Mouse (Mus musculus) liver, postnatal 0 days (tissue): ENCODE measurements around the gene Gpx7. TPM values are rescaled to one million over a fixed set of nuclear protein-coding genes. Genes with fewer than 3 reads are reported as not detected.
"Not testable (repeated sequence)": the region's sequence is repeated elsewhere in the genome, so short reads cannot be mapped to it uniquely, and the experiment has no call there.

Experiments used
- ATAC-seq: fragments of 200-750 bp; cut with Nextera tagmentation; 2 replicates; pipeline ENCODE4 v1.8.0; 2017; ENCODE audit warnings: mild to moderate bottlenecking, moderate library complexity
- DNase-seq: peaks from one replicate; pipeline ENCODE4 v3.0.0-alpha.2; 2016
- H3K27ac ChIP-seq: fragments of 300-500 bp; sonication (generic); 2 replicates; pipeline ENCODE4 v1.5.1; 2014; ENCODE audit warnings: antibody characterized with exemption, moderate library complexity, mild to moderate bottlenecking, low read depth
- H3K27me3 ChIP-seq: fragments of 300-500 bp; sonication (generic); 2 replicates; pipeline ENCODE4 v1.6.1; 2014; ENCODE audit warnings: low read length, control low read depth, mixed read lengths; ENCODE audit not compliant: insufficient read depth
- H3K36me3 ChIP-seq: fragments of 300-500 bp; sonication (generic); replicated peaks from 2 replicates; pipeline ENCODE4 v1.6.1; 2014; ENCODE audit warnings: mild to moderate bottlenecking, control low read depth, low read length, moderate library complexity, mixed read lengths; ENCODE audit not compliant: insufficient read depth
- H3K4me1 ChIP-seq: fragments of 300-500 bp; sonication (generic); 2 replicates; pipeline ENCODE4 v1.6.1; 2014; ENCODE audit warnings: antibody characterized with exemption, mild to moderate bottlenecking, control low read depth; ENCODE audit not compliant: insufficient read depth
- H3K4me2 ChIP-seq: fragments of 300-500 bp; sonication (generic); 2 replicates; pipeline ENCODE4 v1.6.1; 2014; ENCODE audit warnings: low read depth, mild to moderate bottlenecking, low read length, moderate library complexity, mixed read lengths
- H3K4me3 ChIP-seq: fragments of 300-500 bp; sonication (generic); 2 replicates; pipeline ENCODE4 v1.5.1; 2014; ENCODE audit warnings: low read depth, low read length
- H3K9ac ChIP-seq: fragments of 300-500 bp; sonication (generic); replicated peaks from 2 replicates; pipeline ENCODE4 v1.6.1; 2014; ENCODE audit warnings: mild to moderate bottlenecking, moderate library complexity
- H3K9me3 ChIP-seq: fragments of 300-500 bp; sonication (generic); 2 replicates; pipeline ENCODE4 v1.6.1; 2016; ENCODE audit warnings: mild to moderate bottlenecking, control low read depth, low read length, mixed read lengths
- CTCF ChIP-seq: sonication (generic); IDR thresholded peaks from 2 replicates; pipeline ENCODE4 v1.5.1; 2016; ENCODE audit warnings: antibody characterized with exemption, low read depth
- EP300 ChIP-seq: IDR thresholded peaks from 2 replicates; pipeline ENCODE4 v1.6.1; 2016; ENCODE audit warnings: antibody characterized with exemption, low read depth, mild to moderate bottlenecking
- WGBS: fragments of 180-500 bp; shearing (Covaris S2); extraction: QIAGEN DNeasy Blood & Tissue Kit; methylation state at CpG from one replicate; pipeline ENCODE4 v1.1.7; 2014; ENCODE audit not compliant: insufficient replicate concordance; 5-methylcytosine and 5-hydroxymethylcytosine counted together
- polyA plus RNA-seq: library from polyadenylated mRNA; unstranded; fragments of >200 nt; fragmentation: Nextera tagmentation; extraction: Ambion mirVana; gene quantifications from 2 replicates; pipeline ENCODE4 v1.2.1, GENCODE M21; 2015

The Gpx7 gene
- polyA plus RNA-seq, 1 experiment from 2014 or later: 15.6 TPM

DNA sequence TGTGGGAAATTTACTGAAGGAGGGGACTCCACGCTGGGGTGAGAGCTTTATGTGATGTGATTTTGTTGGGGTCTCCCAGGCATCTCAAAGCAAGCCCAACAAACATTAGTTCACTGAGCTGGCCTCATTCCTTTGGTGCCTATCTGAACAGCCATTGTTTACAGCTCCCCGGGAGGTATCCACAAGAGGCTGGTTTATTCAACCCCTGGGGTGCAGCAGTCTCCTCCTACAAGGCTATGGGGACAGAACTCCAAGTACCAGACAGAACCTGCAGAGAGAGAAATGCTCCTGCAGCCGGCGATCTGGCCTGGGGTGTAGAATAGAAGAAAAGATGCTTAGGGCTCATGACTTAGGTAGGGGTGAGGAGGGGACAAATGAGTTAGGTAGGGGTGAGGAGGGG lies 48.3 kb downstream of the Gpx7 start:
- H3K9ac ChIP-seq: no peak overlapping the region
- no peak for DNase-seq
- no peak overlapping the region for H3K27ac ChIP-seq
- H3K36me3 ChIP-seq: no peaks in the 10 kb centered on the region
- H3K4me1 ChIP-seq: peaks cover 26% of the 10 kb centered on the region
- WGBS: 46% methylated on average over 4 of the region's 4 CpGs
- TF ChIP-seq EP300 (no peak), CTCF (no peak)
- no peak for ATAC-seq
- no peak overlapping the region for H3K4me3 ChIP-seq
- H3K9me3 ChIP-seq: no peaks in the 10 kb centered on the region
- no peaks in the 10 kb centered on the region for H3K27me3 ChIP-seq
- H3K4me2 ChIP-seq: no peak overlapping the region

DNA sequence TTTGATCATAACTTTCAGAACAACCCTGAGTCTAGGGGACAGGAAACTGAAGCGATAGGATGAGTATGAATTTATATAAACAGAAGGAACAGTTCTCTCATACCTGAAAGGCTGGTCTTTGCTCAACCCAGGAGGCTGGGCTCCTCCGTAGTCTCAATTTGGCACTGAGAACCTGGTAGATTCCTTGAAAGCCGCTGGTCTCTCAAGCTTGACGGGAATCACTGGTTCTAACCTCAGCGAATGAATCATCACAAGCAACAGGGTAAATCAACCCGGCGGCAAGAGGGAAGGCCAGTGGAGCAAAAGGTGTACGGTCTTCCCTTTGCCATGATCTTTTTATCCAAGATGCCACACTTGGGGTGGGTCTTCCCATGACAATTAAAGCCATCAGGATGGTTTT lies 49.3 kb downstream of the Gpx7 start:
- WGBS: 88% methylated on average over 8 of the region's 8 CpGs
- no peaks in the 10 kb centered on the region for H3K27me3 ChIP-seq
- H3K9ac ChIP-seq: no peak overlapping the region
- H3K9me3 ChIP-seq: no peaks in the 10 kb centered on the region
- H3K27ac ChIP-seq: no peak overlapping the region
- DNase-seq (no peak), ATAC-seq (no peak)
- no peak overlapping the region for H3K4me3 ChIP-seq
- H3K4me2 ChIP-seq: no peak overlapping the region
- H3K4me1 ChIP-seq: peaks cover 26% of the 10 kb centered on the region
- H3K36me3 ChIP-seq: no peaks in the 10 kb centered on the region
- TF ChIP-seq CTCF: no peak
- no peak for TF ChIP-seq EP300

DNA sequence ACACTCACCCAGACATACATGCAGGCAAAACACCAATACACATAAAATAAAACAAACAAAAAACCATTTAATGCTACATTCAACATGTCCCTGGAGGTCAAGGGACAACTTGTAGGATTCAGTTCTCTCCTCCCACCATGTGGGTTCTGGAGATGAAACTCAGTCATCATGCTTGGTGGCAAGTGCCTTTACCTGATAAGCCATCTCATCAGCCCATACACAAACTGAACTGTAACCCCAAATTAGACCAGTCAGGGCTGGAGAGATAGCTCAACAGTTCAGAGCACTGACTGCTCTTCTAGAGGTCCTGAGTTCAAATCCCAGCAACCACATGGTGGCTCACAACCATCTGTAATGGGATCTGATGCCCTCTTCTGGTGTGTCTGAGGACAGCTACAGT lies 53.2 kb downstream of the Gpx7 start:
- H3K9ac ChIP-seq, H3K4me3 ChIP-seq, H3K27ac ChIP-seq, H3K9me3 ChIP-seq, H3K36me3 ChIP-seq, H3K4me2 ChIP-seq, H3K27me3 ChIP-seq, DNase-seq: not testable (repeated sequence)
- TF ChIP-seq EP300: peak; percentile 87
- H3K4me1 ChIP-seq: peaks cover 32% of the 10 kb centered on the region
- ATAC-seq: peak; percentile 22

DNA sequence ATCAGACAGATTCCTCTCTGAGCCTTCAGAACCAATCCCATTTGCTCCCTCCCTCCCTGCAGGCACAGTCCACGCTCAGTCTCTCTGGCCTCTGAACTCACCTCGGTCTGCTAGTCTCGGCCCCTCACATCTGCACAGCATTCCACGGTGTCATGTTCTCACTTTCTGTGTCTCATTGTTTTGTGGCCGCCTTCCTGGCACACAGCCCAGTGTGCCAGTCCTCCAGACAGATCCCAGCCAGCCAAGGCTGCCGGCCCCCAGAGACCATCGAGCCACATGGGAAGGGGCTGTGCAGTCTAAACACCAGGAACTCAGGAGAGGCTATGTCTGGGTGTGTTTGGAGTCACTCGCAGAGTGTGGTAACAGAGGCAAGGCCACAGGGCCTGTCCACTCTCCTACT lies 55.9 kb downstream of the Gpx7 start:
- Histone ChIP-seq H3K9me3 (no peaks in the 10 kb centered on the region), H3K4me1 (peaks cover 46% of the 10 kb centered on the region), H3K36me3 (no peaks in the 10 kb centered on the region), H3K27ac (peak overlapping the region; percentile 1), H3K27me3 (no peaks in the 10 kb centered on the region), H3K9ac (no peak overlapping the region), H3K4me3 (no peak overlapping the region), H3K4me2 (no peak overlapping the region)
- DNase-seq (peak; percentile 47), ATAC-seq (0 out of 2 replicates have a peak, but pooled peaks have one; percentile 21)
- TF ChIP-seq EP300 (no peak), CTCF (no peak)
- WGBS: 33% methylated on average over 8 of the region's 8 CpGs

Other genes starting within 250 kb of the Gpx7 start
- gene Echdc2, start 241.5 kb downstream of the Gpx7 start, polyA plus RNA-seq: 94.6 and 99.9 TPM in 2 replicates
- 0.75 and 0.86 TPM in 2 replicates for gene Zyg11a, start 188.9 kb downstream of the Gpx7 start, polyA plus RNA-seq
- gene Zyg11b, start 105.9 kb downstream of the Gpx7 start, polyA plus RNA-seq: 2.5 and 2.6 TPM in 2 replicates
- gene Coa7, start 78.8 kb downstream of the Gpx7 start, polyA plus RNA-seq: 62.2 and 64.9 TPM in 2 replicates
- 0.26 and 0.52 TPM in 2 replicates for gene Shisal2a, start 23.6 kb downstream of the Gpx7 start, polyA plus RNA-seq
- gene Tut4, start 52.5 kb upstream of the Gpx7 start, polyA plus RNA-seq: 29.1 and 30.9 TPM in 2 replicates
- gene Prpf38a, start 172.4 kb upstream of the Gpx7 start, polyA plus RNA-seq: 22.9 and 23.8 TPM in 2 replicates
- 6.1 and 8.2 TPM in 2 replicates for gene Orc1, start 172.5 kb upstream of the Gpx7 start, polyA plus RNA-seq
- gene Cc2d1b, start 213.0 kb upstream of the Gpx7 start, polyA plus RNA-seq: 5.7 and 6.5 TPM in 2 replicates